Mouse (Mus musculus) frontal cortex, postnatal 14 days (tissue): ENCODE measurements around the gene Ifitm6.
"Not testable (repeated sequence)": the region's sequence is repeated elsewhere in the genome, so short reads cannot be mapped to it uniquely, and the experiment has no call there.

ENCODE experiments used
- DNase-seq, 2 experiments: peaks; one replicate each; pipeline ENCODE4 v3.0.0; 2022; ENCODE audit warnings: low spot score in 2 of 2

Gene Ifitm6

DNA sequence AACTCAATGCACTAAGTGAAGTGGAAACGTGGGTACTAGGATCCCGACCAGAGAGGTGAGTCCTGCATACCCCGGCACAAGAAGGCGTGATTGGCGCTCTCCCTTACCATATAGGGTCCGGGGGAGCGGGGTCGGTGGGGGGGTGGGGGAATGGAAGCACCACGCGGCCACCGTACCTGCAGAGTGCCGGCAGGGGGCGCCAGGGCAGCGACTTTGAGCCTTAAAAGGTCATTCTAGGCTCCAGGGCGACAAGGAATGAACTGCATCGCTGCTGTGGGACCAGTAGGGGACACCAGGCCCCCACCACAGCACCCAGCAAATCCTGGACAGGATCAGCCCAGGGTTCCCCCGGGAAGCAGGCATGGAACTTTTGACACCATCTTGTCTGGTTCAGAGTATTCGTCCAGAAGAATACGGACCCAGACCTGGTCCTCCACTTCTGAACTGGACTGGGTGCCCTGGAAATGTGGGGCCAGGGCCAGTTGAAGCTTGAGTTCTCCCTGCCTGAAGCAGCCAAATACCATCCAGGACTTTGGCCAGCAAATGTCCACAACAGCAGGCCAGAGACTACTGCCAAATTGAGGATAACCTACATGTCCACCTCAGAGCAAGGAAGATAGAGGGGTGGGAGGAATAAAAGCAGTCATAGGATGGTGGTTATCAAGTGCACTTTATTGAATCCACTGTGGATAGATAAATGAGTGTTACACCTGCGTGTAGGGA lies 8.6 kb downstream of the Ifitm6 start:
- DNase-seq, result peak; percentile 28

DNA sequence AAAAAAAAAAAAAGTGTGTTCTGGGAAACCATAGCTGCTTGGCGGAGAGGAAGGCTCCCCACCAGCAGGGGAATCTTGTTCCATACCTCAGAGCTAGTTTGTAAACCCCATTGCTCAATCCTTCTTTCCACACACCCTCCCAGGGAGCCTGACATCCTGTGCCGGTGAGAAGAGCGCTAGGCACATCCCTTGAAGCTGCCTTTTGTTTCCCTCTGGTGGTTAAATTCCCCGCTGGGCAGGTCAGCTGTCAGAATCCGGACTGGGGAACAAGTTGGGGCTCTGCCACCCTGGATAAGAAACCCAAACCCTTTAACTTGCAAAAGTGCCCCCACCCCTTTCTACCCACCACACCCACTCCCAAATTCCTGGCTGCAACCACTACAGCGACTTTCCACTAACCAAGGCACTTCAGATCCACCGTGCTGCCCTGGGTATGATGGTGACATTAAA lies 9.4 kb downstream of the Ifitm6 start:
- DNase-seq, result no peak

DNA sequence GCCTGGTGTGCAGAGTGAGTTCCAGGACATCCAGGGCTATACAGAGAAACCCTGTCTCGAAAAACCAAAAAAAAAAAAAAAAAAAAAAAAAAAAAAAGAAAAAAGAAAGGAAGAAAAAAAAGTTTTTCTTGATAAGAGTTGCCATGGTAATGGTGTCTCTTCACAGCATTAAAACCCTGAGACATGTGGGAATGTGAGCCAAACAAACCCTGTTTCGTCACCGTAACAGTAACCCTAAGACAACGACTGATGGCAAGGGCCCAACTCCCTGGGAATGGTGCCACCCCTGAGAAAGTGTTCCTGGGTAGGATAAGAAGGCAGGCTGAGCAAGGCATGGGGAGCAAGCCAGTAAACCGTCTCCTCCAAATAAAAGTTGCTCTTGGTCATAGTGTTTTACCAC lies 10.8 kb downstream of the Ifitm6 start:
- peak in 1 of 2 experiments; percentile 23 for DNase-seq

- no peak for DNase-seq
Observed at GRCm38 (mm10) chr7:141006446-141006845, 11.3 kb downstream of the Ifitm6 start.

GRCm38 (mm10) chr7:141003248-141004010 lies 14.3 kb downstream of the Ifitm6 start:
- no peak for DNase-seq

DNA sequence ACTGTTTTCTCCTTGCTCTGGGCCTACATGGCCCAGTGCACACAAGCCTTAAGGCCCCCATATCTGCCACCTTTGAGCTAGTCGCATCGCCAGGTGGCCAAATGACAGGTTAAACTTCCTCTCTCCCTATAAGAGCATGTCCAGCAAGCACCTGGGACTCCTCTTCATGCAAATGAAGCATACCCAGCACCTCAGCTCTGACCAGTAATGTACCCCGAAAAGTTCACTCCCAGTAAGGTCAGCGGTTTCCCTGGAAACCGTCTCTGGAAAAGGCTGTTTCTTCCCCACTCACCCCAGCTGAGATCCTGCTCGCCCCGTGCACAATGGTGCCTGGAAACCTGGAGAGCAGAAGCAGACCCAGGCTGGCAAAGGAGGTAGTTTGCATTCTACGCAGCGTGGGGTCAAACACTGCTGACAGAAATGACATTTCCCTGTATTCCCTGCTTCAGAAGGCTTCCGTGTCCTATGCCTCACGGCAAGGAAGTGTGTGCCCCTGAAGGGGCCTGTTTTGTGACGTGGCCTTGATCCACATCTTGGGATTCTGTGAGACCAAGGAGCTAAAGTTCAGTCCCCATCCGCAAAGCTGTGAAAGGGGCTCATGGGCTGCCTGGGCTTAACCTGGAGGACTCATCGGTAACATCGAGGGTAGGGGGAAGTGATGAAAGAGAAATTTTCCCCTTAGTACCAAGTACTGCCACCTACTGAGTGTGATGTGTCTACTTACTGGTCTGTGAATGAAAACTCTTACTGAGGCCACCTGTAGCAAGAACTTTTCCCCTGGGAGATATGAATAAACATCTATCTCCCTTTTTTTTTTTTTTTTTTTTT lies 16.6 kb downstream of the Ifitm6 start:
- no peak for DNase-seq

DNA sequence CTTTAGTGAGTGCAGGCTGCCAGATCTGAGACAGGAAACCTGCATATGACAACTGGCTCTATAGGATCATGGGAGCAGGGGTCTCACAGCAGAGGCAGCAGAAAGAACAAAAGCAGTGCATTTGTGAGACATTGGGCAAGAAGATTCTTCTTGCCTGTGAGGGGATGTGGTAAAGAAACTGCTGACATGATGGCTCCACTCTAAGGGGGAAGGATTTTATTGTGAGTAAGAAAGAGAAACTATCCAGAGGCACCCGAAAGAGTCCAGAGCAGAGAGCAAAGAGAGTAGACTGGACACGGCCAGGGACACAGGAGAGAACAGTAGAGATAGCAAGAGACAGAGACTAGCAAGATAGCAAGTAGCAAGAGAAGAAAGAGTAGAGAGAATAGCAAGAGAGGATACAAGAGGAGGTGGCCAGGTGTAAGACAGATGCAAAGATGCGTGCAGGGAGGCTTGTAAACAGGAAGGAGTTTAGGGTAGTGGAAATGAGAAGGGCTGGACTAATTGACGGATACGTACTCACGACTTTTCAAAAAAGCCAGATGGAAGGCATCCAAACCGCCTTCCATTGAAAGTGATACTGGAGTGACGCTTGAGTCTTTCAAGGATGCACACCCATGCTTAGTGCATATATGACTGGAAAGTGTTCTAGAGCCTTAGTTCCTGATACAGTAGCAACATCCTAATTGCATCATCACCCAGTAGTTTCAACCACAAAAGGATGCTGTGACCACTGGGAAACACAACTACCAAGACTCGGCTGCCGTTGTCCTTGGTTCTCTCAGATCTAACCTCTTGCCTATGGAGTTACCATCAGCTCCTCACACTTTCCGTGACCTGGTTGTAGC lies 18.6 kb downstream of the Ifitm6 start:
- DNase-seq, result no peak

DNA sequence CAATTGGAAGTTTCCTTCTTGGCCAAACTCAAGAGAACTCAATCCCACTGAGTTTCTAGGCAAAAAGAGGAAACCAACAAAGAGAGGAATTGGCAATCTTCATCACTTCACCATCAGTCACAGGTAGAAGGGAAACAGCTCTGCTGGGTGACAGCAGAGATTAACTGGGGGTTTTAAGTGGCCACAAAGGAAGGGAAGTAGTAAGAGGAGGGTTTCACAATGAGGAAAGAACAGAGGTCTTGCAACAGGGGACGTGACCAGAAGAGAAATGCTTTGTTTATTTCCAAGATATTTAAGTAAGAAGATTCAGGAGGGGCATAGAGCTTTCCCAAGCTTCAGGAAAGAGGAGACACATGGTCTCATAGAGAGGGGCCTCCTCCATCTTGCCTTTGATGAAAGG lies 19.9 kb downstream of the Ifitm6 start:
- no peak for DNase-seq

DNA sequence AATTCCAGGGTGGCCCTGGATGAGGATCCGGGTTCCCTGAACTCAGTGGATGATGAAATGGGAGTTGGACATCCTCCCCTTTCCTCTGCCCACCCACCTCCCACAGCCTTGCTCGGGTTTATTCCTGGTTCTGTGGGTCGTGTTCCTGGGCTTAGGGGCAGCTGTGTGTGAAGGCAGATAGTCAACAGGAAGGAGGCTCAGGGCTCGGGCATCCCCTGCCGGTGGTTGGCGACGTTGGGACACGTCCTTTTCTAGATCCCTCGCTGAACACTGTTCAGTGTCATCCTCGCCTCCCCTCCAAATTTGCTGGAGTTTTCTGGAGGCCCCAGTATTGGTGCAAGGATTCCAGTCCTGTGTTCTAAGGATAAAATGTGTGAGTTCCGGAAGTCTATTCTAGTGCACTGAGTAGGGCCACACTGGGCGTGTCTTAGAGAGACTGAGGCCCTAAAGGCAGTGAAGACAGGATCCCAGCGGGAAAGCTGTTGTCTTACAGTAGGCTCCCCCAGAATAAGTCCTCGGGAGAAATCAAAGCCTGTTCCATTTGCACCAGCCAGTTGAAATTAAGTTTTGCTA lies 26.5 kb downstream of the Ifitm6 start:
- no peak for DNase-seq

- DNase-seq, result no peak
Observed at GRCm38 (mm10) chr7:140990622-140991021, 27.1 kb downstream of the Ifitm6 start.

DNA sequence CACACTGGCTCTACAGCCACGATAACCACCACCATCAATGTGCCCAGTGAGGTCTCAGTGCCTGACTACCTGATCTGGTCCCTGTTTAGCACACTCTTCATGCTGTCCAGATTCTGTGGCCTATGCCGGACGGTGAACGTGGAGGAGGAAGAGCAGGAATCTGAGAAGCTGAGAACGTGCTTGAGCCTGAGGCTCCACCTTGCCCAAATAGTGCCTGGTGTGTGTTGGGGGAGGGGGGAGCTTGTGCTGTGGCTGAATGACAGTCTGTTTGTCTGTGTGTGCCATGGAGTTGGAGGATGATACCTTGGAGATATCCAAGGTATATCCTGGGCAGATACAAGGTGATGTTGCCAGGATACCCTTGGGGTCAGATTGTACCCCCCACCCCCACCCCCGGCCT lies 27.5 kb downstream of the Ifitm6 start:
- no peak for DNase-seq

- DNase-seq, result no peak
Observed at GRCm38 (mm10) chr7:140989022-140989421, 28.7 kb downstream of the Ifitm6 start.

GRCm38 (mm10) chr7:140987182-140988138 lies 30.3 kb downstream of the Ifitm6 start:
- DNase-seq, result no peak

DNA sequence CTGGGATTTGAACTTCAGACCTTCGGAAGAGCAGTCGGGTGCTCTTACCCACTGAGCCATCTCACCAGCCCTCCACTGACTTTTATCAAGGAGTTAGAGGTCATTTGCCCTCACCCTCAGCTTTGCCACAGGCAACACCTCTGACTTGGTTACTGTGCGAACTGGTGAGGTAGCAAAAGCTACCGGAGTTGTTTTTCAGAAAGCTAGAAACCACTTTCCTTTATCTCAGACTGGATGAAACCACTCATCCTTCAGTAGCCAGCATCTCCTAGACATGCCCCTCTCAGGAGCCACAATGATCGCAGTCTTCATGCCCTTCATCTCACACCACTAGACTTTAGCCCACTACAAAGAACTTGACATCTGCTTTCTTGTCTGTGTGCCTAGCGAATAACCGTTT lies 34.8 kb downstream of the Ifitm6 start:
- no peak for DNase-seq

GRCm38 (mm10) chr7:140981704-140982103 lies 36.0 kb downstream of the Ifitm6 start:
- DNase-seq, result no peak

DNA sequence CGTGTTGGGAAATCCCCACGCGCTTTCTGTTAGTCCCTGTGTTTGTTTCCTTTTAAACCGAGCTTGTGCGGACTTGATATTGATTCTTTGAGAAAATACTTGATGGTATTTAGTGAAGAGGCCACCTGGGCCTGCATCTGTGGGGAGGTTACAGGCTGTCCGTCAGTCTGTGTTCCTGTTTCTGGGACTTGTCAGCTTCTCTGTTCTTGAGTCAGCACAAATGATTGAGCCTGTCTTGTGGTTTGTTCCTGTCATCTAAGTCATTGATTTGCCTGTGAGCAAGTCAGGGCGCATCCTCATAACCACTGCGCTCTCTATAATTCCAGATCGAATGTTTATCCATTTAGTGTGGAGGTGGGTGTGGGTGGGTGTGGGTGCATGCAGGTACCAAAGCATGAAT lies 41.0 kb downstream of the Ifitm6 start:
- DNase-seq, result not testable (repeated sequence)

GRCm38 (mm10) chr7:140975465-140975864 lies 42.3 kb downstream of the Ifitm6 start:
- no peak for DNase-seq

GRCm38 (mm10) chr7:140974940-140975339 lies 42.8 kb downstream of the Ifitm6 start:
- no peak for DNase-seq

DNA sequence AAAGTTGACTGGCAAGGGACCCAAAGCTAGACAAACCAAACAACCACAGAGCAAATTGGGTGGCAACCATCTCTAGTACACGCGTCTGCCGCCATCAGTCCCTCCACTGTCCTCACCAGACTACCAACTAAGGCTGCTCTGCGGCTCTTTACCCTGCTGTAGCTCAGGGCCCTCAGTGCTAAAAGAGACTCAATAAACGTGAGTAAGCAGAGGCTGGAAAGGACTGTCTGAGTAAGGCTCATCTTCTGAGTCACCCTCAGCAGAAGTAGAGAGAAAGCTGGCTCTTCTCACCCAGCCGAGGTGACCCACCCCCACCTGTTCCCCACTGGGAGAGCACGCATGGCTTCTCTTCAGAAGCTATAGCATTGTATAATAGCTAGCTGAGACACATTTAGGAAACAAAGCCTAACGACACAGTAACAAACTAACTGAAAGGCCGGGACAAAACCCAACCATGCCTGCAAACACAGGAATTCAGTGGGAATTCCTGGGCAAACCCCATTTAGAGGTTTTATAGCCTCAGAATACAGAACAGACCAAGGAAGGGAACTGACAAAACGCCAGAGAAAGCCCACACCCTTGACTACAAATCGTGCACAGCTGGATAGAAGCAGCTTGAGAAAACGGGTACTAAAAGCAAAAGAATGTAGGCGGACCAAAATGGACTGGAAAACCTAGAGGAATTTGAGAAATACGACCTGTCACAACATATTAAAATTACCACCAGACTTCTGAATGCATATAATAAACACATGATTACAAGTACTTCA lies 44.1 kb downstream of the Ifitm6 start:
- DNase-seq, result no peak
